Mouse (Mus musculus) gastrocnemius, postnatal 10 days (tissue): ENCODE data around the gene Nprl2. TPM values are rescaled to one million over a fixed set of nuclear protein-coding genes. Genes with fewer than 3 reads are reported as not detected.

Experiments used
- total RNA-seq, 2 experiments: library from RNA; stranded (reverse); gene quantifications; 2 replicates each; pipeline ENCODE4 v1.2.3; 2021

Gene Nprl2
- total RNA-seq, 2 experiments from 2014 or later, result 7.3 to 8.0 TPM

Other genes starting within 250 kb of the Nprl2 start
- 10 to 100 TPM in 1 of 2 experiments, 1 to 10 TPM in 1; 6.7 to 16.8 TPM for gene Cish, start 246.2 kb upstream of the Nprl2 start, total RNA-seq
- gene Hemk1, start 203.9 kb upstream of the Nprl2 start, total RNA-seq, result 10 to 100 TPM; 12.8 to 14.4 TPM
- 10 to 100 TPM; 29.4 to 54.7 TPM for gene 6430571L13Rik, start 201.6 kb upstream of the Nprl2 start, total RNA-seq
- 1 to 10 TPM; 2.1 to 2.4 TPM for gene Cacna2d2, start 142.6 kb upstream of the Nprl2 start, total RNA-seq
- 10 to 100 TPM; 20.2 to 22.7 TPM for gene Tmem115, start 8.3 kb upstream of the Nprl2 start, total RNA-seq
- gene Cyb561d2, start within 50 bp of the Nprl2 start, total RNA-seq, result 1 to 10 TPM; 3.5 to 4.0 TPM
- gene Zmynd10, start 5.1 kb downstream of the Nprl2 start, total RNA-seq, result under 1 TPM in 1 of 2 experiments, not detected in 1; 0.18 TPM
- gene Rassf1, start 9.3 kb downstream of the Nprl2 start, total RNA-seq, result 10 to 100 TPM; 15.1 to 23.4 TPM
- 10 to 100 TPM; 18.7 to 20.9 TPM for gene Tusc2, start 21.0 kb downstream of the Nprl2 start, total RNA-seq
- gene Hyal2, start 25.7 kb downstream of the Nprl2 start, total RNA-seq, result 10 to 100 TPM; 14.4 to 27.5 TPM
- 1 to 10 TPM; 2.5 to 5.0 TPM for gene Hyal1, start 34.7 kb downstream of the Nprl2 start, total RNA-seq
- 10 to 100 TPM; 12.1 to 15.7 TPM for gene Naa80, start 36.7 kb downstream of the Nprl2 start, total RNA-seq
- 1 to 10 TPM in 1 of 2 experiments, under 1 TPM in 1; 0.28 to 1.1 TPM for gene Hyal3, start 38.6 kb downstream of the Nprl2 start, total RNA-seq
- gene Ifrd2, start 45.4 kb downstream of the Nprl2 start, total RNA-seq, result 10 to 100 TPM; 34.6 to 40.4 TPM
- gene Sema3b, start 67.0 kb downstream of the Nprl2 start, total RNA-seq, result 10 to 100 TPM; 41.8 to 51.3 TPM
- 100 to 1,000 TPM; 193 to 231 TPM for gene Gnai2, start 93.1 kb downstream of the Nprl2 start, total RNA-seq
- 10 to 100 TPM; 17.6 to 20.4 TPM for gene Slc38a3, start 127.3 kb downstream of the Nprl2 start, total RNA-seq
- gene Gnat1, start 137.5 kb downstream of the Nprl2 start, total RNA-seq, result not detected
- 10 to 100 TPM; 11.9 to 18.0 TPM for gene Sema3f, start 168.2 kb downstream of the Nprl2 start, total RNA-seq
- 10 to 100 TPM; 39.2 to 71.2 TPM for gene Rbm5, start 228.8 kb downstream of the Nprl2 start, total RNA-seq